Mouse (Mus musculus) brain, embryonic 14.5 days (tissue): Measurements from ENCODE around the gene Nfic. TPM values are rescaled to one million over a fixed set of nuclear protein-coding genes. Genes with fewer than 3 reads are reported as not detected.
A peak's percentile ranks its signal among the peaks of the same experiment; 100 is the strongest.
"Not testable (repeated sequence)": the region's sequence is repeated elsewhere in the genome, so short reads cannot be mapped to it uniquely, and the experiment has no call there.

Source experiments
- DNase-seq: peaks from one replicate; pipeline ENCODE4 v3.0.0-alpha.2; 2011; ENCODE audit warnings: low read depth
- CTCF ChIP-seq: fragments of 200-500 bp; IDR thresholded peaks from 2 replicates; pipeline ENCODE4 v1.5.1; 2012; ENCODE audit warnings: inconsistent platforms, mild to moderate bottlenecking, moderate library complexity, borderline replicate concordance; ENCODE audit not compliant: insufficient read depth, insufficient read length; ENCODE audit errors: extremely low read depth
- POLR2A ChIP-seq: fragments of 200-500 bp; IDR thresholded peaks from 2 replicates; pipeline ENCODE4 v1.6.1; 2012; ENCODE audit warnings: mild to moderate bottlenecking, inconsistent platforms, borderline replicate concordance; ENCODE audit not compliant: poor library complexity, insufficient read depth, insufficient read length, severe bottlenecking; ENCODE audit errors: extremely low read depth
- polyA plus RNA-seq: library from polyadenylated mRNA; depleted of rRNA; stranded (reverse); fragments of >200 nt; gene quantifications from 2 replicates; pipeline ENCODE4 v1.2.3, GENCODE M21; 2012

Nfic gene
- polyA plus RNA-seq, 1 experiment: 16.7 TPM

DNA sequence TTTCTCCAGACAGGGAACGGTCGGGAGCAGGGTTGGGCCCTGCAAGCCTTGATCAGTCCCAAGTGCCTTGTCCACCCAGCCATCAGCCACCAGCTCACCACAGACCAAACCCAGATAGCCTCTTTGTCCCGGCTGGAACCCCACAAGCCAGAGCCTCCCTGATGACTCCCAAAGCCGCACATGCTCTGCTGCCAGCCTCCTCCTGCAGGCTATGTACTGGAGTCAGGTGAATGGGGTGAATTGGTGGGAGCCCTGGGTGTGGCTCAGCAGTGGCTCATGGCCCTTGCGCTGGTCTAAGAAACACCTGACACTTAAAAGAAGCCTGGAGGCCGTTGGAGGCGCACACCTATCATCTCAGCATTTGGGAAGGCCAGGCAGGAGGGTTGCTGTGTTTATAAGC, 7.5 kb upstream of the Nfic start:
- no peak for DNase-seq
- TF ChIP-seq POLR2A (no peak), CTCF (no peak)

- TF ChIP-seq POLR2A (no peak), CTCF (no peak)
- no peak for DNase-seq
These were observed 7.0 kb upstream of the Nfic start for GRCm38 (mm10) chr10:81462415-81462804.

GRCm38 (mm10) chr10:81461673-81462414, 6.4 kb upstream of the Nfic start:
- no peak for TF ChIP-seq CTCF
- no peak for TF ChIP-seq POLR2A
- no peak for DNase-seq

- TF ChIP-seq CTCF (no peak), POLR2A (no peak)
- no peak for DNase-seq
These were observed 5.5 kb upstream of the Nfic start for GRCm38 (mm10) chr10:81460951-81461350.

- DNase-seq: no peak
- no peak for TF ChIP-seq POLR2A
- no peak for TF ChIP-seq CTCF
These were observed 5.0 kb upstream of the Nfic start for GRCm38 (mm10) chr10:81460471-81460870.

DNA sequence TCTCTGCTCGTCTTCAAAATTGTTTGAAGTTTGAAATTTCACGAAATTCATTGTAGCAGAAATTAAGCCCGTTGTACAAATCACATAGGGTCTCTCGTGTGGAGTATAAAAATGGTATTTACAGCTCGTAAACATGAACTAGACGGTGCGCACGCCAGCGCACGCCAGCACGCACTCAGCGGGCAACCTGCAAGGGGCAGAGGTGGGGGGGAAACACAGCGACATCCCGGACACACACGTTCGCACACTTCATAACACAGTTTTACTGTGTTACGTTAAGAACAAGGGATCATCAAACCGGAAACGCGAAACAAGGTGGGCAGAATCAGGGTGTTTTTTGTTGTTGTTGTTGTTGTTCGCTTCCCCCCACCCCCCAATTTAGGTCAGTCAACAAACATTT, 4.0 kb upstream of the Nfic start:
- TF ChIP-seq CTCF (no peak), POLR2A (no peak)
- DNase-seq: no peak

- no peak for DNase-seq
- TF ChIP-seq POLR2A (no peak), CTCF (no peak)
These were observed 2.8 kb upstream of the Nfic start for GRCm38 (mm10) chr10:81458267-81458666.

GRCm38 (mm10) chr10:81457624-81458023, 2.2 kb upstream of the Nfic start:
- no peak for DNase-seq
- TF ChIP-seq CTCF: no peak
- TF ChIP-seq POLR2A: no peak

DNA sequence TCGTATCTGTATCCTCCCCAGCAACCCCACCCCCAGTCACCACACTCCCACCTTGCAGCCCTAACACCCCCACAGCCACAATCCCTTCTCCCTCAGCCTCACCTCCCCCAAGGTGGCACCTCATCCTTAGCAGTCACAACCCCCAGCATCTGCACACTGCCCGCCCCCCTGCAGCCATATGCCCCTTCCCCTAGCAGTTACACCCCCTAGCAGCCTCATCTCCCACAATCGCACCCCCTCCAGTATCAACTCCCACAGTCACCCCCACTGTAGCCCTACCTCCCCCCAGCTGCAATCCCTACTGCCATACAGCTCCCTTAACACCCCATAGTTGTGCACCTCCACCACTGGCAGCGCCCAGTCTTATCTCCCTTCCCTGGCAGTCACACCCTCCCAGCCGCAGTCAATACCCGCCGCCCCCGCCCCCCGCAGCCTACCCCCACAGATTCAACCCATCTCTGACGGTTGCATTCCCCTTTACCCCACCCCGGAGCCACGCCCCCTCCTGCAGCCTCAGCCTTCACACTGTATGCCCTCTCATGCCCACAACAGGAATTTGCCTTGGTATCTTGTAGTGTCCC, 1.6 kb upstream of the Nfic start:
- no peak for DNase-seq
- TF ChIP-seq POLR2A (no peak), CTCF (no peak)

DNA sequence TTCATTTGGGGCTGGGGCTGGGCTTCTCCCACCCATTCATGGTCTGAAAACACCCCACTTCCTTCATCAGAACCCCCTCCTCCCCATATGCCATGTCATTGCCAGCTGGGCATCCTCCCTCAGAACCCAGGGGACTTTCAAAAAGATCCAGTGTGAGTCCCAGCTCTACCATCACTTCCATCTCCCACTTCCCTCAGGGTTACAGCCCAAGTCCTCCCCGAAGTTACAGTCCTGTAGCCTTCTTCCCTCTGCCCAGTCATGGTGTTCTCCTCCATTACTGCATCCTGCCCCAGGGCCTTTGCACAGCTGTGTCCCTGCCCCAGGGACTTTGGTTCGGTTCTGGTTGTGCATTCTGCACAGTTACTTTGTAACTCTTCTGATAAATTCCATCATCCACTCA, 1.3 kb downstream of the Nfic start:
- no peak for TF ChIP-seq POLR2A
- no peak for TF ChIP-seq CTCF
- DNase-seq: no peak

GRCm38 (mm10) chr10:81452947-81453288, 2.5 kb downstream of the Nfic start:
- no peak for TF ChIP-seq CTCF
- no peak for TF ChIP-seq POLR2A
- DNase-seq: no peak

DNA sequence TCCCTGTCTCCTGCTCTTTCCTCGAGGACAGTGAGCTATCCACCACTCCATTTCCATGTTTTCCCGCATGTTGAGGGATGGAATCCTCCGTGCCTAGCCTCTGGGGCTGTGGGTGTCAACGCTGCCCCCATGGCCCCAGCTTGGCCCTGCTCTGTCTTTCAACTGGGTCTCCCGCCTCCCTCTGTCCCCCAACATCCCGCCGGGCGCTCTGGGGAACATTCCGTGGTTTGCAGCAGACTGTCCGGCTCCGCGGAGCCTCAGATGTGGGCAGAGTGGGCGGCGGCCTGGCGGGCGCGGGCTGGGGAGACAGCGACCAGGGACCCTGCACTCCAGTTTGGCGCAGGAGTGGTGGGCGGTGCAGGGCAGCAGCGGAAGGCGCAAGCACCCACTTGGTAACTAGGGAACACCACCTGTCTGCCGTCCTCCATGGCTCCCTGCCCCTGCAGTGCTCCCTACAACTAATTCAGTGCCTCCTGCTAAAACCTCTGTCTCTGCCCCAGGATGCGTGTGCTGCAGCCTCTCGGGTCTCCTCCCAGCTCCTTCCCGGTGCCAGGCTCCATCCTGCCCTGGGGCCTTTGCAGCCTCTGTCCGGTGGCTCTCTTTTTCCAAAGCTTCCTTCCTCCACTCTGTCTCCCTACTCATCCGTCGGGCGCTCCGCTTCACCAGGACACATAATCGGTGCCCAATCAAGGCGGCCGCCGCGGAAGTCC, 3.0 kb downstream of the Nfic start:
- TF ChIP-seq CTCF: no peak
- no peak for TF ChIP-seq POLR2A
- DNase-seq: no peak

GRCm38 (mm10) chr10:81451365-81451745, 4.1 kb downstream of the Nfic start:
- TF ChIP-seq CTCF: no peak
- TF ChIP-seq POLR2A: no peak
- DNase-seq: no peak

- TF ChIP-seq CTCF: no peak
- no peak for TF ChIP-seq POLR2A
- DNase-seq: no peak
These were observed 4.6 kb downstream of the Nfic start for GRCm38 (mm10) chr10:81450641-81451364.

DNA sequence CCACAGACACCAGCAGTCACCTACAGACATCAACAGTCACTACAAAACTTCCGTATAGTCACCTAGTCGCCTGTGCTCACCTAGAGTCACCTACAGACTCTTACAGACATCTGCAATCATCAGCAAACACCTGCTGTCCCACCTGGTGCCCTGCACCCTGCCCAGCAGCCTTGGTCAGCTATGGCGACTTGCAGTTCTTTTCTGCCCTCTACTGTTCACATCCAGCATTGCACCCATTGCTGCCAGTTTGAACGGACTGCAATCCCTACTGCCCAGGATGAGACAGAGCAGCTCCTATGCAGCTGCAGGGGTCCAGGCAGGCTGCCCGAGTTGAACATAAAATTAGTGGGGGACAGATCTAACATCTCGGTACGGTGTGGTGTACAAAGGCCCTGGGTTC, 5.3 kb downstream of the Nfic start:
- peak; percentile 92 for DNase-seq
- TF ChIP-seq POLR2A (no peak), CTCF (peak; percentile 99)

DNA sequence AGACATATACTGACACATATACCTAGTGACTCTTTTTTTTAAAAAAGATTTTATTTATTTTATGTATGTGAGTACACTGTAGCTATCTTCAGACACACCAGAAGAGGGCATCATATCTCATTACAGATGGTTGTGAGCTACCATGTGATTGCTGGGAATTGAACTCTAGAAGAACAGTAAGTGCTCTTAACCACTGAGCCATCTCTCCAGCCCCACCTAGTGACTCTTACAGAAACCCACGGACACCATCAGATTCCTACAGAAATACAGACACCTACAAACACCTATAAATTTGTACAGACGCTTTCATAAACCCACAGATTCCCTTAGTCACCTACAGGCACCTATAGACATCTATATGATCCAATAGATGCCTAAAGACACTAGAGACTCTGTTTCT, 9.9 kb downstream of the Nfic start:
- not testable (repeated sequence) for DNase-seq
